Mouse (Mus musculus) right cerebral cortex, adult 2 months (tissue): ENCODE results near the gene Prkar2a.
A peak's percentile ranks its signal among the peaks of the same experiment; 100 is the strongest.

Experiments used
- DNase-seq, 2 experiments: peaks; one replicate each; pipeline ENCODE4 v3.0.0; 2021 to 2022; ENCODE audit warnings: low spot score in 2 of 2

Prkar2a gene

DNA sequence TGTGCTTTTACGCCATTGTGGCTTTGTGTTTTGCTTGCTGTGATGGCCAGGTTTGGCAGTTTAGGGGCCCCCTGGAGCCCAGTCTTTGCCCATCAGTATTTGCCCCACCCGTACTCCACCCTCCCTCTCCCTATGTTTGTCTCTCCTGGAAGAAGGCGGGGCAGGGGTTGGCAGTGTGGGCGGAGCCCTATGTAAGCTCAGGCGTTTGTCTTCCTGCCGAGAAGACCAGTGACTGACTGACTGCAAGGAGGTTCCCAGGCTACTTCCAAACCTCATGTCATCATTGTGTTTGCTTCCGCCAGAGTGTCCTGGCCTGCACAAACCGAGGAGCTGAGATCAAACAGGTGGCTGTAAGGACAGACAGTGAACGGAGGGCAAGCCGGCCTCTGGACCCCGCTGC is 106.6 kb downstream of the Prkar2a start:
- DNase-seq: no peak

GRCm38 (mm10) chr9:108796351-108796981 is 107.4 kb downstream of the Prkar2a start:
- peak in 1 of 2 experiments; percentile 41 for DNase-seq

DNA sequence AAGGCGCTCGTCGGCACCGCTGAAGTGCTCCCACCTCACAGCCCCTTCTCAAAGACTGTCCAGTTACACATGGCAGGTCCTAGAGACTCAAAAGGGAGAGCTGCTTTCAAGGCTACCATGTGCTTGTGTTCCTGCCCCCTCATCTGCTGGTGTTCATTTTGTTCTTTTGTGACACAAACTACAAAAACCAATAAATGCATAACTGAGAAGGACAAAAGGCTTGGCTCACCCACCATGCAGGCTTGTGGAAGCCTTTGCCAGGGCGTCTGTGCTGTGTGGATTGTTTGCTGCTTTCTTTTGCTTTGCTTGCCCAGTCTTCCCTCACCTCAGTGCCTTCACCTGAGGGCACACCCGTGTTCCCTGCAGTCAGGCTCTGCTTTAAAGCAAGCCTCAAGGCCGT is 108.4 kb downstream of the Prkar2a start:
- DNase-seq: no peak

DNA sequence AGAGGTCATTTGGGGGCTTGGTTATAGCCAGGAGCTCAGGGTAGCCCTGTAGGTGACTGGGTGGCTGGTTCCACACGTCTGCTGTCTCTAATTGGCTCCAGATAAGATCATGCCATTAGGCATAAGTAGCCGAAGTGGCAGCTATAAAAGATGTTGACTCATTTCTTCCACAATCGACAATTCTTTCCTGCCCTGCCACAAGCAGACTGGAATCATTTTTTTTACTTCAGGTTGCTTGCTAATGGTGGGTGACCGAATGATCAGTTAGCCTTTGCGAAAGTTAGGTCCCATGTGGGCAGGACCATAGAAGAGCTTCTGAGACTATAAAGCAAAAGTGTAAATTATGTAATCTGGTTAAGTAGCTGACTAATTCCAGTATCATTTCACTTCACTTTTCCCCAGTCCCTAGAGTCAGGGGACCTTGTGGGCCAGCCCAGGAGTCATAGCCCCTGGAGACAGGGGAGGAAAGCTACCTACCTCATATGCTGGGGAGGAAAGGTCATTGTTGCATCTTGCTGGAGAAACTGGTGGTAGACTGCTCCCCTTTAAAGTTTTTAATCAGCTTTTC is 109.5 kb downstream of the Prkar2a start:
- DNase-seq: no peak

GRCm38 (mm10) chr9:108799564-108799963 is 110.5 kb downstream of the Prkar2a start:
- no peak for DNase-seq
